Mouse (Mus musculus) 3134 (cell line): ENCODE data around the gene Nmur1.

Experiments
- DNase-seq: peaks from one replicate; pipeline ENCODE4 v3.0.0-alpha.2; 2011; ENCODE audit warnings: low spot score; ENCODE audit not compliant: insufficient read length; ENCODE audit errors: extremely low read depth

The Nmur1 gene

DNA sequence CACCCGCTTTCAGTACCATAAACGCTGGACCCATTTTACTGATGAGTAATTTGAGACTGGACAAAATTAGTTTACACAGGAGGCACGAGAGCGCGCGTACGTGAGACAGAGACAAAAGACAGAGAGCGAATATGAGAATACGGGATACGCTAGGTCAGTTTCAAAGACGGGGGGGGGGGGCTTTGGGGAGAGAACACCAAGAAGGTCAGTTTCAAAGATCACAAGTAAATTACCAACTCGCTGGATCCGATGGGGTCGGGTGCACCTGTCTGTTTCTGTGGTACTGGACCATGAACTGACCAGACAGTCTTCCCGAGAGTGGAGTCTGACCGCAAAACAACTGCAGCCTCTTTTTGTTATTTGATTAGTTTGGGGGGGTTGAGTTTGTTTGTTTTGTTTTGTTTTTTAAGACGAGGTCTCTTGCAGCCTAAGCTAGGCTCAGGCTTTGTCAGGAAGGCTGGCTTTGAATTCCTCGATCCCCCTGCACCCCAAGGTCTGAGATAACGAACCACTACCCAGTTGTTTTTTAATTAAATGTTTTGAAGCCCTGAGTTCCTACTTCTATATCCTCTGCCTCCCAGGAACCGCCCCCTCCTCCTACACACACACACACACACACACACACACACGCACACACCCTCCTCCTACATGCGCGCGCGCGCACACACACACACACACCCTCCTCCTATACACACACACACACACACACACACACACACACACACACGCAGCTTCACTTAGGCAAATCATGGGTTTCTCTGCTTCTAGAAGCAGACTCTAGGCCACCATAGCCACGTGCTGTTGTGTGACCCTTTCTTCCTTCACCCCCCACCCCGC lies 15.1 kb upstream of the Nmur1 start:
- DNase-seq: peak; percentile 70

DNA sequence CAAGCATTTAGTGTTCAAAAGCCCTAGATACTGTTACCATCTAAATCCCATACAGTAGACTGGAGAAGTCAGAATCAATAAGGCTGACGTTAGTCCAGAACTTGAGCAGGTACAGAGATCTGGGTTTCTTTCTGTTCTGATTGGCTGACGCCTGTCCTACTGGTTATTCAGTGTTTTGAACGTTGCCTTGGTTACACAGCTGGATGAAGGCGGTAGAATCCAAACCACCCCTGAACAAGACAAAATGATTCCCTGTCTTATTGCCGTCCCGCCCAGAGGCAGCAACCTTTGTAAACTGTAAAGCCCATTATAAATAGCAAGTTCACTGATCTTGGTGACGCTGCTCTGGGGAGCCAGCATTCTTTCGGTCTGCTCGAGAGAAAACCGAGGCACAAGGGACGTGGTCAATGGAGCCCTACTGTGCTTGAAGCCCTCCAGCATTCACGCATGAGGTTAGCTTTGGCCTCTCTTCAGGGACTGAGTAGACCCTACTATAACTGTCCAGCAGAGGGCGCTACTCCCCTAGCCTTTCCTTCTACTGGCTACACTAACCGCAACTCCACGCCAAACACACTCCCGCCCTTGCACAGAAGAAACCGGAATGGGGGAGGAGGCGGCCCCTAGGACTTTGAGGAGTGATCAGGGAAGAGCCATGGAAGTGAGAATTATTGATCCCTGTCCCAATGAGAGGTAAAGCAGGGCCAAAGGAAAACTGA lies 14.3 kb upstream of the Nmur1 start:
- peak; percentile 78 for DNase-seq

DNA sequence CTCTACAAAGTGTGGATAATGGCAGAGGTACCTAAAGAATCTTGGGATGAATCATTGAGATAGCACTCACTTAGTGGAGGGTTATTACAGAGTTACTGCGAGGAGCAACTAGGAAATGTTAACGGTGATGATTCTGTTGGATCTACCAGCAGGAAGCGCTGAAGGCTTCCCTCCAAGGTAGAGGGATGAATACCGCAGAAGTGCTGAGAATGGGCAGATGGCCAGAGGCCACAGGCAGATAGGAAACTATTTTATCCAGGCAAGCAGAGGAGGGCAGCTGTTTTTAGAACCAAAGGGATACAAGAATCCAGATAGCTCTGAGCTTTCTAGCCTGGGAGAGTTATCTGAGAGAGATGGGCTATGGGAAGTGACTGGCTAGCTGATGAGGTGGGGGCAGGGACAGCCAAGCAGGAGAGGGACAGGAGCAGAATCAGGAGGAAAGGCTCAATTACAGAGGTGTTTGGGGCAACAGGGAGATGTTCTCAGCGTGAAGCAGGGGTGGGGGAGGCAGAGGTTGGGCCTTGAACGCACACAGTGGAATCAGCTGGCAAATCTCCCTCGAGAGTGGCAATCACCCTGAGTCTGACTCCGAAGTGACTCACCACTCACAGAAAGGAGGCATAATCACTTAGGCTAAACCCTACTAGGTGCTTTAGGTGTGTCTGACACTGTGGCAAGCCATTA lies 13.6 kb upstream of the Nmur1 start:
- peak; percentile 65 for DNase-seq

DNA sequence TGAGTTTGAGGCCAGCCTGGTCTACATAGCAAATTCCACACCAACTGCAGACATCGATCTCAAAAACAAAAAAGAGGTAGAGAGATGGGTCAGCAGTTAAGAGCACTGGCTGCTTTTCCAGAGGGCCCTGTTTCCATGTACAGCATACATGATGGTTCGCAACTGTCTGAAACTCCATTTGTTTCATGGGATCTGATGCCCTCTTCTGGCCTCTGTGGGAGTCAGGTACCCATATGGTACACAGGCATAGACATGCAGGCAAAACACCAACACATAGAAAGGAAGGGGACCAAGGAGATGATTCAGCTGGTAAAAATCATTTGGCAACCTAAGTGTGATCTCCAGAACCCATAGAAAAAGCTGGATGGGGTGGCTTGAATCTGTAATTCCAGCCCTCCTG lies 12.5 kb upstream of the Nmur1 start:
- no peak for DNase-seq

DNA sequence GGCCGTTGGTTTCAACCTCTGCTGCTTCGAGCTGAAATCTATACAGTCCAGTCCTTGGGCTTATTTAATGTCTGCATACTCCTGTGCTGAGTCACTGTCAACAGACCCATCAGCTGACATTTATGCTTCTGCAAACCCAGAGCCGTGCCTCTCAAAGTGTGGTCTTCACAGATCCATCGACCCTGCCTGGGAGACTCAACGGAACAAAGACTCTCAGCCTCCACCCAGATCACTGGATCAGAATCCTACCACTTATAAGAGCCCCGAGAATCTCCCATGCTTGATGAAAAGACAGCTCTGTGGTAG lies 11.9 kb upstream of the Nmur1 start:
- DNase-seq: no peak

DNA sequence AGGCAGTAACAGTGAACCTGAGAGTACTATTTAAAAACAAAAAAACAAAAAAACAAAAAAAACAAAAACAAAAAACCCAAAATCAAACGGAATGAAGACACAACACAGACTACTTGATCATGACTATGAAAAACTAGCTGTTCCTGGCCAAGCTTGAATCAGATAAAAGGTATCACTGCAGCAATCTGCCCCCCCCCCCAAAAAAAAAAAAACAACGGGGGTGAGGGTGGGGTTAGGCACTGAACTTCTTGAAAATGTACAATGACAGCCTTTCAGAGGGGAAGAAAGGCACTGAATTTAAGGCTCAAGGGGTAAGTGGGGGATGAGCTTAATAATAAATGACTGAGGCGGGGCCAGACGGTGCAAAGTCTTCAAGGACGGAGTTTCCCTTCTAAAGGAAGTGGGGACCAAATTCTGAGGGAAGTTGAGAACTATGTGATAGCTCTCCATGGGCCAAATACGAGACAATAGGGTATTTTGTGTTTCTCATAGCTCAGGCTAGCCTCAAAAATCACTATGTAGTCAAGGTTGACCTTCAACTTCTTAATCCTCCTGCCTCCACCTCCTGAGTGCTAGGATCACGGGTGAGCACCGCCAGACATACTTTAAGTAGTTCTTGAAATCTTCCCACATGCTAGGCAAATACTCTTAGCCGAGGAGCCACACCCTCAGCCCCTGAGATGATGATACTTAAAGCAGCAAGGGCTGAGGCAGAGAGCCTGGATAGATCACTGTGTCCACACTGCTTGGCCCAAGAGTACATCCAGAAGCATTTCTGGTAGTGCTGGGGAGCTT lies 11.4 kb upstream of the Nmur1 start:
- peak; percentile 47 for DNase-seq

DNA sequence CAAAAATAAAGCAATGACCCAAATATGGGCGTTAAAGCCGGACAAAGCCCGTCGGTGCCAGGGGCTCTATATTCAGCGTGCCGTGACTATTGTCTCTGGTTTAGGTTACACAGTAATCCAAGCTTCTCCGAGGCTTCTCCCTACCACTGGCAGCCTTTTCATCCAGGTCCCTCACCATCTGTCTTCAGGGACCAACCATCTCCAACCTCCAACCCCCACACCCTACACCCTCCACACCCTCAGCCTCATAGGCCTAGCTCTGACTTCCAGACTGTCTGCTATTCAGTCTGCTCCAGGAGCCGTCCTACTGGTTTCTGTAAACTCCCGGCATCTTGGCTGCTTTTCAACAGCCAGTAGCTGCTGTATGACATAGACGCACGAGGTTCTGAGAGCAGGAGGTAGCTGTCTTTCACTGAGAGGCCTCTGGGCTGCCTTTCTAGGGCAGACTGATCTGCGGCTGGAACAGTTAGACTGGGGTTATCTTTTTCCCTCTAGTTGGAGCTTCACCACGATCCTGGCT lies 9.3 kb upstream of the Nmur1 start:
- peak; percentile 61 for DNase-seq

DNA sequence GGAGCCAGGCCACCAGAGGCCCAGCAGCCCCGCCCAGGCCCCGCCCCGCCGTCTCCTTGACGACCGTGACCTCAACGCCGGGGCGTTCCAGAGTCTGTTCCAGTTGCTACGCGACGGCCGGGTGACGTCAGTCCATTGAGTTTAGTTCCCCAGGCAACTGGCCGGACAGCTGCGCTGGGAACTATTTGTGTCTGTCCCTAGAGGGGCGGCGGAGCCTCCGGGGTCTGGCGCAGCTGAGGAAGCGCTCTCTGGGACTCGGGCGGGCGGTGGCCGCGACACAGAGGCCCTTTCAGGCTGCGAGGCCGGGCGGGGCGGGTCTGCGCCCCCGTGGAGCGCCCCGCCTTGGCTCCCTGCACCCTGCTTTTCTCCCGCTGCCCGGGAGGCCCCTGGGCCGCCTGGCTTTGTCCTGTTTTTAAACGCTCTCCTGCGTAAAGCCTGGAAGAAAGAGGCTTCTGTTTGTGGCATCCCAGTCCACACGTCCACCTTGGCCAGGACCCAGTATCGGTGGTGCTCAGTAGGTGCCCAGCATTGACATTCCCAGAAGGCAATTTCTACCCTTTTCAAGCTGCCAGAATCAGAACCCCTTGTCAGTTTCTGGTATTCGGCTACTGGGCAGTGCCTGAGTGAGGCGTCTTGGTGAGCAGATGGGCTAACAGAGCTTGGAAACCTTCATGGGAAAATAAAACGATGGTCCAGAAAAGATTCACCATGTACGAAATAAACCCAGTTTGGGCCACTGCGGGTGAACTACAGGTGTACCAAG lies 8.6 kb upstream of the Nmur1 start:
- peak; percentile 92 for DNase-seq

DNA sequence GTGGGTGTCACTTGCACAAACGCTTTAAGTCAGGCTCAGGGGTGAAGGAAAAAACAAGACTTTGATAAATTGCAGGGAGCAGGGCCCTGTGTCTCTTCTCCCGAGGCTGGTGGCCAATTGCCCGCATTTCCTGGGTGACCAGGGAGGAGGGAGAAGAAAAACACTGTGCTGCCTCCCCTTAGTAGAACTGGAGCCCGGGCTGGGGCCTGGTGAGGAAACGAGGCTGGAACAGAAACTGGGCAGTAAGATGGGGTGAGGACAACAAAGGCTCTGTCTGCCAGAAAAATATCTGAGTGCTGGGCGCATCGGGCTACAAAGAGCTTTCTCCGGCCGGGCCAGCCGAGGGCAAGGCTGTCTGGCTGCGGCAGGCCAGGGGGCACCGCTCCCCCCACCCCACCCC lies 8.0 kb upstream of the Nmur1 start:
- DNase-seq: peak; percentile 72

DNA sequence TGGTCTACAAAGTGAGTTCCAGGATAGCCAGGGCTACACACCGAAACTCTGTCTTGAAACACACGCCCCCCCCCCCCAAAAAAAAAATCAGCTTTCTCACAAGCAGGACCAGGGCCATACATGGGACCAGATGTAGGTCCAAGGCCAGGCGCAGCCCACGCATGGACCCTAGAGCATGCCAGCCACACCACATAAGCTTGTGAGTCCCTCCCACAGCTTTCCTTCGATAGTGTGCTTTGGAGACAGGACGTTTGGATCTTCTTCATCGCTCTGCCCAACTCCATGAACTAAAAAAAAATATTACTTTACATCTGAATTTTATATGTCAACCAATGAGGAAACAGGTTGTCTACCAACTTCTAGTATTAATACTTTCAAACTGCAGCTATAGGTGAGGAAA lies 7.3 kb upstream of the Nmur1 start:
- no peak for DNase-seq

DNA sequence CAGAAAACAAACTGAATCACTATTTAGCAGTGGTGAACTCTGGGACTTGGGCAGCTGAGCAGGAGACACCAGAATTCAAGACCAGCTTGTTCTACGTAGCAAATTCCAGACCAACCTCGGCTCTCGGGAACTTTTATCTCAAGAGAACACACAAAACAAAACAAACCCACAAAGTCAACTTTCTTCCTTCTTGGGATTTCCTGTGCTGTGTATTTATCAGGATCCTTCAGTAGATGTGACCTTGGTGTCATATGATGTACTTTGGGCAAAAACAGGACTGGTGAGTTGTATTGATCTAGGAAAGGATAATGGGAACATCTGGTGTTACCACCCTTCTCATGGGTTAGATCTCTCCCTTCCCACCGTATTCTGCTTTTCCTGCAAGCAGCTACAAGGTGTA lies 6.8 kb upstream of the Nmur1 start:
- DNase-seq: no peak

DNA sequence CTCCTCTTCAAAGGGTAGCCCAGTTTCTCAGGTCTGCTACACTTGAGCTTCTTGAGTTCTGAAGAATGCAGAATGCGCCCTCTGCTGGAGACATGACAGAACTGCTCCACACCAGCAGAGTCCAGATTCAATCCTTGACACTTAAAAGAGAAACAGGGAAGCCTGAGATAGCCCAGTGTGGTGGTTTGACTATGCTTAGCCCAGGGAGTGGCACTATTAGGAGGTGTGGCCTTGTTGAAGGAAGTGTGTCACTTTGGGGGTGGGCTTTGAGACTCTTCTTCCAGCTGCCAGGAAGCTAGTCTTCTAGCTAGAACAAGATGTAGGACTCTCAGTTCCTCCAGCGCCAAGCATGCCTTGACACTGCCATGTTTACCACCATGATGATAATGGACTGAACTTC lies 4.0 kb upstream of the Nmur1 start:
- peak; percentile 56 for DNase-seq

DNA sequence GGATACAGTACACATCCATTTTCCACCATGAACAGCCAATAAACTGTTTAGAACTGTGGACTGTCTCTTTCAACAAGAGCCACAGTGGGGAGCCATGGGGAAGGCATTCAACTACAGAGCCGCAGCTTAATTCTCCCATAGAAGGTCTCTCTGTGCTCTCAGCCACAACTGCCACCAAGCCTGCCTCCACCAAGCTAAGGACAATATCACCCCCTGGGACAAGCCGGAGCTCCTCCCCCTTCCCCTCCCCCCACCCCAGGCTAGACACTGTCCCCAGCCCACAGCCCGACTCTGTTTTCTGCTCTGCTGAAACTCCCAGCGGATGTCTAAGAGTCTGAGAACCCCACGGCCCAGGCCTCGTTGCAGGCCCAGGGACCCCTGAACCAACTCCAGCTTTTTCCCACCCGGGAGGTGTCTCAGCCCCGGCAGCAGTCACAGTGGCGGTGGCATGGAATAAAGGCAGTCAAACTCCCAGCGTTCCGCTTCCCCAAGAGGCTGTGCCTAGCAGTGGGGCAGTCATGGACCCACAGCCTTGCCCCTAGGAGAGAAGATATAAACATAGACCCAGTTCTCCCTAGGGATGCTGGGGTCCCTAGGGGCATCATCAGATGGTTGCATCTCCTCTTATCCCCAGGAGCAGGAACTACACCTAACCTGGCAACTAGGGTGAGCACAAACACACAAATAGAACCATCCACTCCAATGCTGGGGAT lies 1.0 kb downstream of the Nmur1 start:
- no peak for DNase-seq

DNA sequence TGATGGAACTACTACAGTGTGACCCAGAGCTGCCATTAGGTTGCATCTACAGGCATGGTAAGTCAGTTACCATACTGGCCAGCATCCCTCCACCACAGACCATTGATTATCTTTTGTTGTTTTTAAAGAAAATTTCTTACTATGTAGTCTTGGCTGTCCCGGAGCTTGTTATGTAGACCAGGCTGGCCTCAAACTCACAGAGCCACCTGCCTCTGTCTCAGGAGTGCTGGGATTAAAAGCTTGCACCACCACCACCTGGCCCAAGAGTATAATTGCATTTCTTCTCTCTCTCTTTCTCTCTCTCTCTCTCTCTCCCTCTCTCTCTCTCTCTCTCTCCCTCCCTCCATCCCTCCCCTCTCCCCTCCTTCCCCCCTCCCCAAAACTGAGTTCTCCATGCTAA lies 1.7 kb downstream of the Nmur1 start:
- no peak for DNase-seq

DNA sequence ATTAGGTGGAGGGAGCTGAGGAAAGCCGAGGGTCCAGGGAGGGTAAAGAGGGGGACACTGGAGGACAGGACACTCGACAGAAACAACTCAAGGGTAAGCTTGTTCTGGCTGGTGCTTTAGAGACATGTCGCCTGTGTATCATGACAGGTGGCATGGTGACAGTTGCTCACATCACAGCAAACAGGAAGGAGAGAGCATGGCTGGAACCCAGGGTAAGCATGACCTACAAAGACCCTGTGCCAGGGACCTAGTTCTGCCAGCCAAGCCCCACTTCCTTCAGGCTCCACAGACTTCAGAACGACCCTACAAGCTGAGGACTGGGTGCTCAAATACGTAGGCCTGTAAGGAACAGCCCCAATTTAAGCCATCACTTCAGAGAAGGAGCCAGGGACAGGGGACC lies 2.1 kb downstream of the Nmur1 start:
- no peak for DNase-seq

DNA sequence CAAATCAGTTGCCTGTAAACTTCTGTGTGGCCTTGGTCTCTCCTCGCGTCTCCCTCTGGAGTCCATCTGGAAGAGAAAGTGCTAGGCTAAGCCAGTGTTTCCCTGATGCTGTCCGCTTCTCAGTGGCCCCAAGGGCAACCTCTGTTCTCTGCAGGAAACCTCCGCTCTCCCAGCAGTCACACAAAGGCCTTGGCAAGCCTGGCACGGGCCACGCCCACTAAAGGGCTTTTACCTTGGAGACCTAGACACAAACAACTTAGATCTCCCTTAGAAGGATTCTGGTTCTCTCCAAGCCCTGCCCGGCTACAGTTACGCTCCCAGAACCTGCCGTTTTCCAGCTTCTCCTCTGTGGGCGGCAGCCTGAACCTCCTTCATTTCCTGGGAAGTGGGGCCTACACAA lies 5.0 kb downstream of the Nmur1 start:
- DNase-seq: no peak

DNA sequence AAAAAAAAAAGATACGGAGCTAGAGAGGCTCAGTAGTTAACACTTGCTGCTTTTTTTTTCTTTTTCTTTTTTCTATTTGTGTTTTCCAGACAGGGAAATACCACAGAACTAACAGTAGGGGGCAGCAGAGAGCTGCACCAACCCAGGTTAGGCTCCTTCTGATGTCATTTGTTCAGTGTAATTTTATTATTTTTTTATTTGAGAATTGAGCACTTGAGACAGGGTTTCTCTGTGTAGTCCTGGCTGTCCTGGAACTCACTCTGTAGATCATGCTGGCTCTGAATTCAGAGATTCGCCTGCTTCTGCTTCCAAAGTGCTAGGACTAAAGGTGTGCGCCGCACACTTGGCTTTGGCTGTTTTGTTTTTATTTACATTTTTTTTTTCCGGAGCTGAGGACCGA lies 9.7 kb downstream of the Nmur1 start:
- no peak for DNase-seq

DNA sequence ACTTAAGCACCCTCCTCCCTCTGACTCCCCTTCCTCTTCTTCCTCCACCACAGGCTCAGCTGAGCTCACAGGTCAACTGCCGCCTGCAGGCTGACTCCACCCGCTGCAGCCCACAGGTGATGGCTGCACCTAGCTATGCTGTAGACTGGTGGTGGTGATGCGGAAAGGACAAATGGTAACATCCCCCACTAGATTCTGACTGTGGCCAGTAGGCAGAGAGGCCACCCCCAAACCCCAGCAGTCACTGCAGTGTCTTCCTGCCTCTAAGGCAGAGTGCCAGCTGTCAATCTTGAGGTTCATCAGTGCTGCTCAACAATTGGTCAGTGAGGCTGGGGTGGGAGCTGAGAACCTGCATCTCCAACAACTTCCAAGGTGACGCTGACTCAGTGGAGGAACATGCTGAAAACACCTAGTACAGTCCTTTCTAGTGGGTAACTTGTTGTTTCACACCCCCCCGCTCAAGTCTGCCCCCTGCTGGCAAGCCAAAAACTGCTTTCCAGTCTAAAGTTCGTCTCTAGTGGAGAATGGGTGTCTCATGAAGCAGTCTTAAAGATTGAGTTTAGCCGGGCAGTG lies 10.3 kb downstream of the Nmur1 start:
- no peak for DNase-seq

DNA sequence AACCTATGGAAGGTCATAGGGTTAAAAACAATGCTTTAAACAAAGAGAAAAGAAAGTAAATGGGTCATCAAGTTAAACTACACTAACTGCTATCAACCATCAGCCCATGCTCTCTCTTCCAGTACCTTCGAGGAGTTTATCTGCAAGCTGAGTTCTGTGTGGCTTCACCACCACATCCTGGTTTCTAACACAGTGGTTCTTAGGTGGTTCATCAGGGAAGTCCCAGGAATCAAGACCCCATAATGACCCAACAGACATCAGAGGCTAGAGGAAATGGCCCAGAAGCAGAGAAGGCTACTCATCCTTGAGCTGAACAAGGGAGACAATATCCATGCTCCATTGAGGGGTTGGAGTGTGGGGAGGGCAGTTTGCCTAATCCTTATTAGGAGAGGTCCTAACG lies 10.9 kb downstream of the Nmur1 start:
- no peak for DNase-seq
